Mouse (Mus musculus) stomach, adult 2 months (tissue): Measurements from ENCODE around the gene Clca1. TPM values are rescaled to one million over a fixed set of nuclear protein-coding genes. Genes with fewer than 3 reads are reported as not detected.

Experiments used
- polyA plus RNA-seq: library from polyadenylated mRNA; depleted of rRNA; stranded (reverse); fragments of >200 nt; gene quantifications from 2 replicates; pipeline ENCODE4 v1.2.3, GENCODE M21; 2012; rRNA removed

Clca1 gene
- polyA plus RNA-seq, result 47.6 and 66.5 TPM in 2 replicates

GRCm38 (mm10) chr3:145032676-145033075 lies at the start of gene Clca1:
TSS of gene Clca1 (minus strand) at chr3:145032776.

DNA sequence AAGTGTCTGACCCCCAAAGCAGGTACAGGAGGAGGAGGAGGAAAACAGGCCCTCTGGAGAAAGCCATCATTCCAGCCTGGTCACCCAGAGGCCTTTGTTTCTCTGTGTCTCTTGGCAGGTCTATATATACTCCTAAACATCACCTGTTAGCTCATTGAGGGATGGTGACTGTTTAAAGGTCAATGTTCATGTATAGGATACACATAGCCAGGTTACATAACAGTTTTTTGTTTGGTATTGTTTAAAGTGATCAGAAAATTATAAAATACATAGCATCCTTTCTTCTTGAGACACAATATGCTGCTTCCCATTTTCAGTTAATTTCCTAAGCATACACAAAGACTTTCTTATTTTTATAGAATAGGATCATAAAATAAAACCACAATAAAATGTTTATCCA lies 57.6 kb downstream of the Clca1 start, which contains the start of gene Clca4a:
Gene Clca4a (minus strand): TSS at position 101 of the 400 bp plus-strand sequence.

Other genes with a start within 250 kb of the Clca1 start
- gene Clca3a2, start 213.3 kb downstream of the Clca1 start, polyA plus RNA-seq, result 0.51 and 0.68 TPM in 2 replicates
- gene Clca3b, start 183.4 kb downstream of the Clca1 start, polyA plus RNA-seq, result 0.08 TPM in 1 of 2 replicates, not detected in the other
- 0.03 TPM in 1 of 2 replicates, not detected in the other for gene Clca4b, start 100.2 kb downstream of the Clca1 start, polyA plus RNA-seq
- 0.08 and 0.14 TPM in 2 replicates for gene Clca4a, start 57.7 kb downstream of the Clca1 start, polyA plus RNA-seq
- 0.55 and 0.82 TPM in 2 replicates for gene Clca2, start 66.7 kb upstream of the Clca1 start, polyA plus RNA-seq
- gene Odf2l, start 85.8 kb upstream of the Clca1 start, polyA plus RNA-seq, result 0.67 and 0.70 TPM in 2 replicates